Mouse (Mus musculus): ENCODE results near the gene Gm20896.
"Not testable (repeated sequence)": the region's sequence is repeated elsewhere in the genome, so short reads cannot be mapped to it uniquely, and the experiment has no call there.

Gm20896 gene

DNA sequence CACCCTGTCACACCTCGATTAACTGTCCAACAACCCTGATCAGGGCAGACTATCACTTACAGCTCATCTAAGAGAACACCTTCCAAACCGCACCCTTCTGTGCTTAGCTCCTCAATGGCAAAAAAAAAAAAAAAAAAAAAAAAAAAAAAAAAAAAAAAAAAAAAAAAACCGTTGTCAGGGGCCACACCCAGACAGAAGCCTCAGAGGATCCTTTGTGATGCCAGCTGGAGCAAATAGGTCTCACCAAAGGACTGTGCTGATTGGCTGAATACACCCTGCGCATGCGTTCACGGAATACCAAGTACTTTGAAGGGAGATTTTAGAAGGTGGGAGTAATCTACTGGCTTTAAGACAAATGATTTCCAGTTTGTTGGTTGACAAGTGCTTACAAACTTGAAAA, at the start of gene Gm20896:
Gm20896 (minus strand) TSS at position 101 of the 400 bp plus-strand sequence.
- DNase-seq (ENCODE audit: low spot score in 2 of 2), result not testable (repeated sequence)

All from heart, adult 9 months (tissue).